Mouse (Mus musculus) liver, postnatal 0 days (tissue): ENCODE results near the gene Fam69a.

Experiments
- CTCF ChIP-seq: sonication (generic); IDR thresholded peaks from 2 replicates; pipeline ENCODE4 v1.5.1; 2016; ENCODE audit warnings: antibody characterized with exemption, low read depth
- EP300 ChIP-seq: IDR thresholded peaks from 2 replicates; pipeline ENCODE4 v1.6.1; 2016; ENCODE audit warnings: antibody characterized with exemption, low read depth, mild to moderate bottlenecking

DNA sequence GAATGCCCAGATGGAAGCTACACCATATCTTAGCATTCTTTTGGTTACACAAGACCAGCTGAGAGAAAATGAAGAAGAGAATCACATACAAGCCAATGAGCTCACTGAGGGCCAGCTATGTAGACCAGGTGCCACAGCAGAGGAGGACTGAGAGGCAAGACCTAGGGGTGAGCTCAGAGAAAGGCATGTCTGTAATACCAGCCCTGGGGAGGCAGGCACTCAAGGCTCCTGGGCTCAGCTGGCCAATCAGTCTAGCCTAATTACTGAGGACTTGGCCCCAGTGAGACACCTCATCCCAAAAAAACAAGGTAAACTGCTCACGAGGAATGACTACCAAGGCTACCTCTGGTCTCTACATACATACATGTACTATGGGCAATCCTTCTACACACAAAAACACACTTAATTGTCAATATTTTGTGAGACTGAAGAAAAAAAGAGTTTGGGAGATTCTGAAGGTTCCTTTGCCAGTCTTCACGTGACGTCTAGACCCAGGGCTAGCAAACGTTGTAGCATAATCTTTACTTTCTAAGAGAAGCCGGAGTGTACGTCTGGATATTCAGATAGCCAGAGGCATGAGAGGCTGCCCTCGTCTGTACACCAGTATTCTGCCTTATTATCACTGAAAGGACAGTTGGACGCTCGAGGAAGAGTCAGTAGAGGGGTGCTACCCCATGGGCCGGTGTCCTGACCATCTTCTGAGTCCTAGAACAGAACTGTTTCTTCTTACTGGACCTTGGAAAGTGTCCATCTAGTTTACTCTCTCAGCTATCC is 51.9 kb downstream of the Fam69a start:
- TF ChIP-seq CTCF (no peak), EP300 (no peak)
